Mouse (Mus musculus) bone marrow, adult 2 months (tissue): Measurements from ENCODE around the gene Tmem273.

ENCODE experiments used
- CTCF ChIP-seq: fragments of 200-500 bp; IDR thresholded peaks from 2 replicates; pipeline ENCODE4 v1.5.1; 2011; ENCODE audit warnings: low read length, control low read depth; ENCODE audit not compliant: control insufficient read depth, insufficient read depth
- POLR2A ChIP-seq: fragments of 200-500 bp; IDR thresholded peaks from 2 replicates; pipeline ENCODE4 v1.6.1; 2011; ENCODE audit warnings: low read depth, mild to moderate bottlenecking, control low read depth, low read length, borderline replicate concordance; ENCODE audit not compliant: control insufficient read depth

DNA sequence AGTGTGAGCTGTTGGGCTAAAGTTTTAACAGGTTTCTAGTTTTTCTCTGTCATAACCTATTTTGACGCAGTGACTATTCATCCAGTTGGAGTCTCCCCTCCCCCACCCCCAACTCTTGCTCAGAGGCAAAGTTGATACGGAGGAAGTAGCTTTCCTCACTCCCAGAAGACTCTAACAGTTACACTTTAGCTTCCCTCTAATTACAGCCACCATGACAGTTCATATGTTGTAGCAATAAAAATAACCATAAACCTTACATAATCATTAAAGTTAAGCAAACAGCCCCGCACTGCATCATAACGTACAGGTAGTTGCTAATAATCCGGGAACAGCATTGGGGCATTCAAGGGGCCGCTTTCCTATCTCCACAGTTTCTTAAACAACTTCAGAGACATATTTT is 15.2 kb upstream of the Tmem273 start:
- no peak for TF ChIP-seq CTCF
- no peak for TF ChIP-seq POLR2A
